Mouse (Mus musculus) embryonic stem cell, embryonic (primary cell): ENCODE measurements around the gene Disp3.

Experiments
- CTCF ChIA-PET, 4 experiments: fragments of 300-600 bp in 2 of 4; fragments of 350-600 bp in 2 of 4; sonication (Branson Sonifier 250); formaldehyde crosslinking; loops; one replicate each; lab custom pipeline; 2022; ENCODE audit warnings: inconsistent platforms in 2 of 4; lab: Charles Lee
- POLR2A ChIA-PET, 4 experiments: fragments of 300-600 bp in 2 of 4; fragments of 350-600 bp in 2 of 4; sonication (Branson Sonifier 250); formaldehyde crosslinking; loops; one replicate each; lab custom pipeline; 2022; ENCODE audit warnings: antibody characterized with exemption in 4 of 4, inconsistent platforms in 1 of 4; lab: Charles Lee

Gene Disp3

DNA sequence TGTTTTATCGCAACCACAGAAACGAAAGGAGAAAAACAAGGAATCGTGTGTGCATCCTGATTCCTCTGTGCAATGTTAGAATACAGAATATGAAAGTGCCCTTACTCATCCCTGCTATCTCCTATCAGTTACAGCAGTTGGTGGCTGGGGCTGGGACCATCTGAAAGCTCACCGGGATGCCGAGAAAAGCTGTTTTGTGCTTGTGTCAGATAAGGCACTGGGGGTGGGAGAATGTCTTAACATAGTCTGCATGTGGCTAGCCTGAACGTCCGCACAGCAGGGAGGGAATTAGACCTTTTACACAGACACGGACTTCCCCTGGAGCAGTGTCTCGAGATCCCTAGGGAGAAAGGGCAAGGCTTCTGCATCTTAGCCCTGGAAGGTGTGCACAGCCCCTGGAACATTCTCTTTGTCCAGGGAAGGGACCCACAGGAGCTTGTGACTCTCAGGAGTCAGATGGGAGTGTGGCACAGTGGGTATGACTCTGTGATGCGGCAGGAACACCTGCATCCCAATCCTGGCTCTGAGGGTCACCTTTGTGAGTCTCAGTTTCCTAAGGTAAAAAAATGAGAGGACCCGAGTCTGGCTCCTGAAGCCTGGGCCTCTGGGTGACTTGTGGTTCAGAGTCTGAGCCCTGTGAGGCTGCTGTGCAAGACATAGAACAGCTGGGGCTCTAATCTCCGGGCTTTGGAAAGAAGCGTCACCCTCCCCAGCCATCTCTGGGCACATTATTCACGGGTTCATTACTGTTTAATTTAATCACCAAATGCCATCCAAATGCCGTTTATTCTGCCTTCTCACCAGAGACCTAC lies 83.5 kb downstream of the Disp3 start:
- POLR2A ChIA-PET, result interaction anchor here in 1 of 4 experiments (2.4 kb wide), 1 partner anchor 11 kb away, joined by 10 read pairs; no protein-coding TSS in a partner anchor

DNA sequence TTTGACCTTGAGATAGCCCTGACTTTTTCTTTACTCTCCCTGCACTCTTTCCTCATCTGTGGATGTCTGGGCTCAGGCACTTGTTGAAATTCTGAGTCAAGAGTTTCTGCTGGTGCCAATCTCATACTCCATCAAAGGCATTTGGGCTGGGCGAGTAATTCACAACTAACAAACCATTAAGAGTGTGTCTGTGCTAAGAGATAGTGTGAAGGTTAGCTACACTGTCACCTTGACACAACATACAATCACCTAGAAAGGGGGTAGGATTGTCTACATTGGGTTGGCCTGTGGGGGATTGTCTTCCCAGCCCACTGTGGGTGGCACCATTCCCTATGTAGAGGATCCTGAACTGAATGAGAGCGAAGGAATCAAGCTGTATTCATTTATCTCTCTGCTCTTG lies 84.2 kb downstream of the Disp3 start:
- ChIA-PET POLR2A (interaction anchor here in 2 of 4 experiments (1.5 to 2.4 kb wide), 2 partner anchors 11 kb away, joined by 9 to 10 read pairs; no protein-coding TSS in a partner anchor), CTCF (interaction anchor here in 1 of 4 experiments (0.8 kb wide), 1 partner anchor 10 kb away, joined by 3 read pairs; no protein-coding TSS in a partner anchor)

More for the DNA sequence above, 83.5 kb downstream of the Disp3 start:
- CTCF ChIA-PET, result interaction anchor here in 1 of 4 experiments (0.8 kb wide), 1 partner anchor 9 kb away, joined by 3 read pairs; no protein-coding TSS in a partner anchor

GRCm38 (mm10) chr4:148198721-148199120 lies 89.0 kb downstream of the Disp3 start:
- POLR2A ChIA-PET, result interaction anchor here in 3 of 4 experiments (0.6 to 1.6 kb wide), 5 partner anchors 9 to 207 kb away, joined by 3 to 8 read pairs (median 4); no protein-coding TSS in a partner anchor
- CTCF ChIA-PET, result interaction anchor here in 3 of 4 experiments (0.5 to 1.3 kb wide), 4 partner anchors 29 to 1121 kb away, joined by 3 to 4 read pairs (median 3); no protein-coding TSS in a partner anchor

DNA sequence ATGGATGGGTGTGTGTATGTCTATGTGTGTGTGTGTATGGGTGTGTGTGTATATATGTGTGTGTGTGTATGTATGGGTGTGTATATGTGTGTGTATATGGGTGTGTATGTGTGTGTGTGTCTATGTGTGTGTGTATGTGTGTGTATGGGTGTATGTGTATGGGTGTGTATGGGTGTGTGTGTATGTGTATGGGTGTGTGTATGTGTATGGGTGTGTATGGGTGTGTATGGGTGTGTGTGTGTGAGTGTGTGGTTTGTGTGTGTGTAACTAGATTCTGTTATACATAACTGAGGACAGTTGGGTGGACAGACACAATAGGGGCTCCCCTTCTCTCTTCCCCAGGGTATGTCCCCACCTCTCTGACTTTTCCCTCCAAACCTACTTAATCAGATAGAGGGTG lies 93.4 kb downstream of the Disp3 start:
- ChIA-PET POLR2A (interaction anchor here in 2 of 4 experiments (0.9 to 2.6 kb wide), 5 partner anchors 10 to 59 kb away, joined by 3 to 25 read pairs (median 7); no protein-coding TSS in a partner anchor), CTCF (no interaction called here)

DNA sequence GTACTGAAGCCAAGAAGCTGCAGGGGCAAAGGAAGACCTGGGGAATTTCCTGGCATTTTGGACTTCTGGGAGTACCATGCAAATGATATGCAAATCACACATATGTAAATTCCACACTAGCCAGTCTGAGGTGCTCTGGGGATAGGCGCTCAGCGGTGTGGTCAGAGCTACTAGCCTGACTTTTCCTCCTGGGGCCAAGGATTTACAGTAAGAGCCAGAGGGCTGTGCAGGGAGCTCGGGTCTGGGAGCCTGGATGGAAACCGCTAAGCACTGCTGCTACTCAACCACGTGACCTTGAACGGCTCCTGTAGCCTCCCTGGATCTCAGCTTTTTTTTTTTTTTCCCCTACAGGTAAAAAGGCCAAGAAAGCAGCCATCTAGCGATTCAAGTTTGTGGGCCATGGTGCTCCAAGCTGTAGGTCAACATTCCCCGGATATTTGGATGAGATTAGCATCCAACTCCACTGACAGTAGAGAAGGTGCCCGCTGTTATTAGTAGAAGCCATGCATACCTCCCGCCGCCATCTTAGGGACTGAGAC lies 95.0 kb downstream of the Disp3 start:
- ChIA-PET POLR2A (interaction anchor here (0.6 to 2.7 kb wide), 58 partner anchors 8 to 546 kb away, joined by 3 to 25 read pairs (median 4); partner anchors contain the start of genes Disp3 (in 1 of the 4), Fbxo2 (in 1 of the 4), Fbxo44 (in 1 of the 4) and Fbxo6 (in 1 of the 4)), CTCF (interaction anchor here (0.5 to 1.7 kb wide), 20 partner anchors 10 to 199 kb away, joined by 3 to 19 read pairs (median 3); partner anchors contain the start of gene Disp3 (in 2 of the 4))
